In the genomic region with DNA sequence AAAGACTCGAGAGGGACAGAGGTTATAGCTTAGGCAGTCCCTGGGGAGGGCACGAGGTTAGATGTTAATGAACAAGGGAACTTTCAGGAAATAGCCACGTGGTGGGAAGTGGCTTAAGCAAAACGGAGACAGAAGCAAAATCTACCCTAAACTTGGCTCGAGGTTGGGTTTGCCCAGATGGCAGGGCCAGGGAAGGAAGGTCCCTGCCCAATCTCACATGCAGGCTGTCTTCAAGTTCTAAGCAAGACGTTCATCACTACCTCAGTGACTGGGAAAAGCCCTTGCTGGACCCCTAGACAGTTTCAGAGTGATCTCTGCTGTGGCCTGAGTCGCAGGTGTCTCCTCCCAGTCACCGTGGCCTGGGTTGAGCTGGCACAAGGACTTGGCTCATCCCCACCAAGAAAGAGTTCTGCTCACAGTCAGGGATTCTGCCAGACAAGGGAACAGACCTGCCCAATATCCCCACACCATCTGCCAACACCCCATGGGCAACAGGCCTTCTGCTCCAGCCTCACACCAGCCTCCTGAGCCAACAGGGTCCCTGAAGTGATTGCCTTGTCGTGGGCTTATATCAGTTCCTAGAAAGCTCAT, we compare ENCODE assay signal across 13 mouse cellular contexts. TPM values are rescaled to one million over a fixed set of nuclear protein-coding genes. Genes with fewer than 3 reads are reported as not detected.
DNase-seq lines count a peak whose midpoint lies in the region; ATAC-seq and TF ChIP-seq lines count a peak whose summit lies in the region.
"Had no signal": no experiment of that assay in that cellular context is flagged by ENCODE, and none has a peak within 500 bp of the region (broad histone marks: within the 10 kb centered on the region; RNA-seq: fewer than 3 reads in every experiment).

No protein-coding gene starts in this region.

- no peak overlapping the region for H3K27ac ChIP-seq in hindbrain, embryonic 15.5 days (replicated peaks)
- H3K27ac ChIP-seq in hindbrain, embryonic 10.5 days, result no peak overlapping the region
- no peak overlapping the region for H3K27ac ChIP-seq in forebrain, embryonic 15.5 days (replicated peaks)
- no peak overlapping the region for H3K27ac ChIP-seq in intestine, postnatal 0 days (ENCODE audit: low read depth, low read length)
- H3K27ac ChIP-seq: embryonic facial prominence, embryonic 10.5 days; heart, embryonic 10.5 days had no signal

- DNase-seq in hindbrain, embryonic 10.5 days (ENCODE audit: low spot score), result no peak
- peak; percentile 61 for DNase-seq in 416B (ENCODE audit: low read depth)
- DNase-seq in adipocyte (ENCODE audit: low spot score), result peak; percentile 60
- peak; percentile 88 to 89 for DNase-seq in cerebellum, postnatal 25 days
- no peak for DNase-seq in layer of hippocampus, postnatal 10 days (ENCODE audit: low spot score in 2 of 2)
- DNase-seq: liver, postnatal 0 days had no signal

- no peak overlapping the region for H3K9ac ChIP-seq in hindbrain, embryonic 15.5 days
- no peak overlapping the region for H3K9ac ChIP-seq in forebrain, embryonic 15.5 days (replicated peaks)
- H3K9ac ChIP-seq in intestine, postnatal 0 days (ENCODE audit: low read depth, low read length), result no peak overlapping the region
- H3K9ac ChIP-seq: liver, postnatal 0 days had no signal

- ATAC-seq in hindbrain, embryonic 15.5 days (ENCODE audit: low FRiP score, low read depth), result peak; percentile 72; the same call in 1 of the 2 replicates
- no peak for ATAC-seq in forebrain, embryonic 15.5 days (replicated peaks)
- ATAC-seq in intestine, postnatal 0 days, result no peak
- ATAC-seq: liver, postnatal 0 days had no signal

- 61% methylated on average over 9 of the region's 9 CpGs for WGBS in hindbrain, embryonic 15.5 days
- 64% methylated on average over 9 of the region's 9 CpGs for WGBS in hindbrain, embryonic 10.5 days
- WGBS in forebrain, embryonic 15.5 days, result 56% methylated on average over 9 of the region's 9 CpGs
- 54% methylated on average over 9 of the region's 9 CpGs for WGBS in intestine, postnatal 0 days

- TF ChIP-seq CTCF in intestine, postnatal 0 days (IDR thresholded peaks at IDR 0.05; ENCODE audit: low read depth), result no peak

- no peak overlapping the region for H3K4me2 ChIP-seq in hindbrain, embryonic 15.5 days
- no peak overlapping the region for H3K4me2 ChIP-seq in forebrain, embryonic 15.5 days (replicated peaks)
- no peak overlapping the region for H3K4me2 ChIP-seq in intestine, postnatal 0 days (replicated peaks; ENCODE audit: low read depth)

- H3K36me3 ChIP-seq in hindbrain, embryonic 15.5 days, result no peaks in the 10 kb centered on the region
- no peaks in the 10 kb centered on the region for H3K36me3 ChIP-seq in hindbrain, embryonic 10.5 days
- H3K36me3 ChIP-seq in forebrain, embryonic 15.5 days, result no peaks in the 10 kb centered on the region
- no peaks in the 10 kb centered on the region for H3K36me3 ChIP-seq in intestine, postnatal 0 days (ENCODE audit: control insufficient read depth, insufficient read depth)
- H3K36me3 ChIP-seq: embryonic facial prominence, embryonic 10.5 days; heart, embryonic 10.5 days had no signal

- H3K9me3 ChIP-seq in hindbrain, embryonic 15.5 days, result no peaks in the 10 kb centered on the region
- H3K9me3 ChIP-seq in hindbrain, embryonic 10.5 days, result peaks cover 5% of the 10 kb centered on the region; the same call in 1 of the 2 replicates
- no peaks in the 10 kb centered on the region for H3K9me3 ChIP-seq in forebrain, embryonic 15.5 days
- H3K9me3 ChIP-seq in intestine, postnatal 0 days (ENCODE audit: control insufficient read depth), result no peaks in the 10 kb centered on the region
- H3K9me3 ChIP-seq: heart, embryonic 10.5 days had no signal

- no peaks in the 10 kb centered on the region for H3K27me3 ChIP-seq in hindbrain, embryonic 15.5 days
- no peaks in the 10 kb centered on the region for H3K27me3 ChIP-seq in hindbrain, embryonic 10.5 days (ENCODE audit: insufficient read depth, poor library complexity, severe bottlenecking)
- H3K27me3 ChIP-seq in forebrain, embryonic 15.5 days, result no peaks in the 10 kb centered on the region
- H3K27me3 ChIP-seq in intestine, postnatal 0 days (replicated peaks; ENCODE audit: control insufficient read depth, insufficient read depth, low read length), result no peaks in the 10 kb centered on the region

- no peaks in the 10 kb centered on the region for H3K4me1 ChIP-seq in hindbrain, embryonic 15.5 days (replicated peaks)
- 0 out of 2 replicates have a peak, but pooled peaks cover 13% of the 10 kb centered on the region for H3K4me1 ChIP-seq in hindbrain, embryonic 10.5 days (replicated peaks)
- no peaks in the 10 kb centered on the region for H3K4me1 ChIP-seq in forebrain, embryonic 15.5 days
- no peaks in the 10 kb centered on the region for H3K4me1 ChIP-seq in intestine, postnatal 0 days (replicated peaks; ENCODE audit: control insufficient read depth, insufficient read depth, low read length)

- no peak overlapping the region for H3K4me3 ChIP-seq in hindbrain, embryonic 15.5 days
- no peak overlapping the region for H3K4me3 ChIP-seq in hindbrain, embryonic 10.5 days
- H3K4me3 ChIP-seq in forebrain, embryonic 15.5 days, result no peak overlapping the region
- no peak overlapping the region for H3K4me3 ChIP-seq in intestine, postnatal 0 days (ENCODE audit: low read depth, low read length)
- H3K4me3 ChIP-seq: embryonic facial prominence, embryonic 10.5 days; heart, embryonic 10.5 days had no signal

RNA-seq across cellular contexts. Expression of a gene that starts 45.5 kb away (rescaled TPM):
- polyA plus RNA-seq in hindbrain, embryonic 15.5 days (2015; fragmentation: Nextera tagmentation; extraction: Ambion mirVana), result 0.89 and 1.5 TPM in 2 replicates
- 0.96 and 1.9 TPM in 2 replicates for polyA plus RNA-seq in hindbrain, embryonic 10.5 days (2016; fragmentation: Nextera tagmentation; extraction: Ambion mirVana)
- polyA plus RNA-seq in forebrain, embryonic 15.5 days (2015; fragmentation: Nextera tagmentation; extraction: Ambion mirVana), result 1.0 and 1.1 TPM in 2 replicates
- 1.9 and 2.4 TPM in 2 replicates for polyA plus RNA-seq in intestine, postnatal 0 days (2015; fragmentation: Nextera tagmentation; extraction: Ambion mirVana)
- 1 to 10 TPM; 1.2 to 1.5 TPM for total RNA-seq in layer of hippocampus, postnatal 10 days (2021)
- total RNA-seq: gastrocnemius, adult 18-20 months; megakaryocyte-erythroid progenitor cell, adult 5-6 weeks had no signal

RNA-seq across cellular contexts. Expression of a gene that starts 45.8 kb away (rescaled TPM):
- 30.8 and 30.9 TPM in 2 replicates for polyA plus RNA-seq in hindbrain, embryonic 15.5 days (2015; fragmentation: Nextera tagmentation; extraction: Ambion mirVana)
- polyA plus RNA-seq in hindbrain, embryonic 10.5 days (2016; fragmentation: Nextera tagmentation; extraction: Ambion mirVana), result 35.9 and 42.4 TPM in 2 replicates
- 32.1 and 33.0 TPM in 2 replicates for polyA plus RNA-seq in forebrain, embryonic 15.5 days (2015; fragmentation: Nextera tagmentation; extraction: Ambion mirVana)
- 82.7 and 86.3 TPM in 2 replicates for polyA plus RNA-seq in intestine, postnatal 0 days (2015; fragmentation: Nextera tagmentation; extraction: Ambion mirVana)
- total RNA-seq in layer of hippocampus, postnatal 10 days (2021), result 10 to 100 TPM; 64.8 to 69.0 TPM

Comparison
In these comparisons a context has a peak if more than half of its experiments do, and no peak if none do; other contexts are left out.
1. DNase-seq: peak in 416B (single experiment), adipocyte (single experiment) and cerebellum, postnatal 25 days (2 of 2); none in hindbrain, embryonic 10.5 days (single experiment) and layer of hippocampus, postnatal 10 days (0 of 2).